Mouse (Mus musculus): ENCODE results near the gene Adam19.

DNA sequence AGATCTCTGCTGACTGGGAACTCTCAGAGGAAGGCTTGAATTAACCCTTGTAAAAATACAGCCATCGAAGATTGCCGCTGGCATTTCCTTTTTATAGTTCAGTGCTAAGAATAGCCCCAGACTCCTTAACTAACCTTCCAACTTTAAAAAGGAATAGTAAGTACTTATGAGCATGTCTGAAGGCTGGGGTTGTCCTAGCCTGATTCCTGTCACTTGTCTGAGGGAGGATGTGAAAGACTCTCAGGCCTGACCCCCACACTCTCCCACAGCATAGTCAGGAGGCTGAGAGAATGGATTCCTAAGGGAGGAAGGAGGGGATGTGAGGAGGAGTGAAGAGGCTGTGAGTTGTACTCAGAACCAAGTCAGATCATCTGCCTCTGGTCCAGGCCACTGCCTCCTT, 26.3 kb upstream of the Adam19 start:
- TF ChIP-seq HCFC1 (IDR thresholded peaks at IDR 0.05; ENCODE audit: borderline replicate concordance, insufficient read depth, low read length) (no peak), MAFK (IDR thresholded peaks at IDR 0.05; ENCODE audit: insufficient read depth, low read depth, low read length) (no peak), ZC3H11A (IDR thresholded peaks at IDR 0.05; ENCODE audit: borderline replicate concordance, low read depth, low read length) (no peak), CHD2 (IDR thresholded peaks at IDR 0.05; ENCODE audit: low read depth, low read length) (no peak), ZNF384 (IDR thresholded peaks at IDR 0.05; ENCODE audit: low read depth, low read length) (no peak)

Data from ES-E14 (cell line).